Mouse (Mus musculus) bone marrow macrophage, adult 2 months (primary cell): ENCODE data around the gene Itga7. TPM values are rescaled to one million over a fixed set of nuclear protein-coding genes. Genes with fewer than 3 reads are reported as not detected.

Experiments used
- H3K27ac ChIP-seq: 2 replicates; pipeline ENCODE4 v1.5.1; 2012; ENCODE audit warnings: low read depth, low read length; ENCODE audit not compliant: insufficient read depth
- H3K4me1 ChIP-seq: 2 replicates; pipeline ENCODE4 v1.6.1; 2012; ENCODE audit warnings: low read length; ENCODE audit not compliant: control insufficient read depth, insufficient read depth
- H3K4me3 ChIP-seq: 2 replicates; pipeline ENCODE4 v1.5.1; 2012; ENCODE audit warnings: mild to moderate bottlenecking, low read length, moderate library complexity; ENCODE audit not compliant: insufficient read depth
- CTCF ChIP-seq: IDR thresholded peaks from 2 replicates; pipeline ENCODE4 v1.5.1; 2012; ENCODE audit warnings: low read depth, mild to moderate bottlenecking, low read length, moderate library complexity
- POLR2A ChIP-seq: IDR thresholded peaks from 2 replicates; pipeline ENCODE4 v1.6.1; 2012; ENCODE audit warnings: mild to moderate bottlenecking, low read depth, low read length, borderline replicate concordance
- polyA plus RNA-seq: library from polyadenylated mRNA; stranded (reverse); fragments of >200 nt; gene quantifications from 2 replicates; pipeline ENCODE4 v1.2.4, GENCODE M21; 2012; ENCODE audit not compliant: missing spikeins, insufficient read depth, insufficient read length

Itga7 gene
- polyA plus RNA-seq = 0.17 TPM in 1 of 2 replicates, not detected in the other

DNA sequence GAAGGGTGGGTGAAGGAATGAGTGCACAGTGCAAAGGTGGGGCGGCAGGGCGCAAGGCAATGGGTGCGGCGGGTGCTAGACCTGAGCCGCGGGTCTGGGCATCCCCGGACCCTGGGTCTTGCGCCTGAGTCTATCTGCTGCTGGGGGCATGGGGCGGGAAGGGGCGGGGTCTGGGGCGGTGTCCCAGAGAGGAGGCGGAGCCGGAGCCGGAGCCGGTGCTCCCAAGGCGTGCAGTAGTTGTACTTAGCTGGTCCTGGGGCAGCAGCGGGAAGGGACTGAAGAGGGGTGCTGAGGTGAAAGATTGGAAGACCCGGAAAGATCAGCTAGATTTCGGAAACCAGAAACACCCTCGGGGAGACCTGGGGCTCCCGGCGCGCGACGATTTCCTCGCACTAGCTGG lies at the start of gene Itga7:
Itga7 (plus strand) TSS at position 245 of the 400 bp plus-strand sequence.
- H3K27ac ChIP-seq = no peak within 1 kb of the TSS
- H3K4me1 ChIP-seq = peaks cover 12% of the 10 kb centered on the region
- peak within 1 kb of the TSS; percentile 26 for H3K4me3 ChIP-seq
- no peak for TF ChIP-seq POLR2A
- no peak for TF ChIP-seq CTCF

GRCm38 (mm10) chr10:128888941-128889827 lies 44.4 kb upstream of the Itga7 start:
- Histone ChIP-seq H3K4me1 (peaks cover 6% of the 10 kb centered on the region), H3K4me3 (no peak overlapping the region), H3K27ac (no peak overlapping the region)
- TF ChIP-seq CTCF (no peak), POLR2A (no peak)

- TF ChIP-seq POLR2A (no peak), CTCF (no peak)
- H3K4me3 ChIP-seq = no peak overlapping the region
These were observed 43.8 kb upstream of the Itga7 start for GRCm38 (mm10) chr10:128889846-128890245.

GRCm38 (mm10) chr10:128890383-128891295 lies 43.0 kb upstream of the Itga7 start:
- Histone ChIP-seq H3K4me3 (peak overlapping the region; percentile 65), H3K4me1 (peaks cover 6% of the 10 kb centered on the region), H3K27ac (no peak overlapping the region)
- TF ChIP-seq POLR2A (no peak), CTCF (no peak)

More at GRCm38 (mm10) chr10:128889846-128890245, 43.8 kb upstream of the Itga7 start:
- Histone ChIP-seq H3K4me1 (peaks cover 6% of the 10 kb centered on the region), H3K27ac (no peak overlapping the region)

GRCm38 (mm10) chr10:128891296-128892094 lies 42.1 kb upstream of the Itga7 start, which contains the start of gene Gdf11:
TSS of gene Gdf11 (minus strand) at chr10:128891718.
- TF ChIP-seq POLR2A = no peak
- TF ChIP-seq CTCF = no peak
- Histone ChIP-seq H3K27ac (no peak within 1 kb of the TSS), H3K4me3 (peak within 1 kb of the TSS; percentile 65), H3K4me1 (peaks cover 9% of the 10 kb centered on the region)

DNA sequence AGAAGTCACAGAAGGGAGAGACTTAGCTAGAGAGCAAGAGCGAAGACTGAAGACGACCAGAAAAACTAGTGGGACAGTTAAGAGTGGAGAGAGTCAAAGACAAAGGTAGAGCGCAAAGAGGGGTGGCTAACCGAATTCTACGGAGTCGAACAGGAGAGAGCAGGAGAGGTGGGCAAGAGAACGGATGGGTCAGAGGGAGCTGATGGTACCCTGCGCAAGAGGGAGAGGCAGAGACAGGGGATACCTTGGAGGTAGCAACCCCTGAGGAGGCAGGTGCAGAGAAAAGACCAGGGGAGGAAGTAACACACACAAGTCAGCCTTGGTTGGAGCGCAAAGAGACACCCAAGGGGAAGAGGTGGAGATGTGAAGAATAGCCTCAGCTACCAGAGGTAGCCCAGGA lies 41.4 kb upstream of the Itga7 start:
- peaks cover 9% of the 10 kb centered on the region for H3K4me1 ChIP-seq
- TF ChIP-seq CTCF (no peak), POLR2A (no peak)
- peak overlapping the region; percentile 45 for H3K4me3 ChIP-seq

DNA sequence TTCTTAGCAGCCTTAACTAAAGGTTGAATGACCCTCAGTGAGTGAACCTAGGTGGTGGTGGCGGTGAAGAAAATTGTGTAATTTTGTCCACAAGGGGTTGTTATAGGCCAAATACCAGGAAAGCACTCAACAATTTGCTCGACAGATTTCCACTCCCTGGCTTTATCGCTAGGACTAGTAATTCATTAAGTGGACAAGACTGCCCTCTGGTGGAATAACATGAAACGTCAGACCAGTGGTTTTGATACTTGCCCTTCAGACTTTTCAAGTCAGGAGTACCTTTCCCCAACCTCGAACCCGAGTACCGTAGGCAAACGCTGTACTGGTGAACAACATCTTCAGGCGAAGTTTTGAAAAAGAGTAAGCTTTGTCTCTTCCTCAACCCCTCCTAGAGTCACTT lies 38.2 kb upstream of the Itga7 start:
- Histone ChIP-seq H3K4me1 (peaks cover 16% of the 10 kb centered on the region), H3K4me3 (no peak overlapping the region)

More for the DNA sequence above, 41.4 kb upstream of the Itga7 start:
- no peak overlapping the region for H3K27ac ChIP-seq

DNA sequence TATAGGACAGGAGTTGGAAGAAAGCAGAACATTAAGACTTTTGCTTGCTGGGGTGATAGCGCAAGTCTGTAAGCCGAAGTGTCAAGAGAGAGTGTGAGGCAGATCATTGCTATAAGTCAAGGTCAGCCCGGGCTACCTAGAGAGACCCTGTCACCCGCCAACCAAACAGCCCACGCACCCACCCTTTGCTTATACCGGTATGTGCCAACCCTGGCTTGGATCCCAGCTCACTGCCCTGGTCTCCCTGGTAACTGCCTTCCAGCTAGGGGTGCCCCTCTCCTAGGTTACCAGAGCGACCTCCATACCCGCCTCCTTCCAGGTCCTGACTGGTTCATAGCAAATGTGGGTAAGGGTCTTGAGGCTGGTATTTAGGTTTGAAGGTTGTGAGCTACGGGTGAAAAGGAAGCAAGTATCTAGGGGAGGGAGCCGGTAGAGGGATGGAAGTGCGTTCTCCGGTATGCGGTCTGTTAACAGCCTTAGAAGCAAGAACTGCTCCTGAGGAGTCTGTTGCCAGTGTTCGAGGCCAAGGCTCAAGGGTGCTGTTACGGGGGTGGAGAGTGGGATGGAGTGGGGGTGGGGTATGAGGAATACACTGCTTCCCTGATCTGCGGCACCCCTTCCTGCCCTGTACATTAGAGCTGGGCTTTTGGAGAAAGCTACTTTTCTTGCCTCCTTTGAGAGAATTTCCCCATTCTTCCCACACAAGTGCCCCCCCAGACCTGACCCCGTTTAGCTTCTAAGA lies 37.5 kb upstream of the Itga7 start:
- no peak overlapping the region for H3K4me3 ChIP-seq

More for the DNA sequence above, 38.2 kb upstream of the Itga7 start:
- H3K27ac ChIP-seq = no peak overlapping the region
- TF ChIP-seq POLR2A (no peak), CTCF (no peak)

DNA sequence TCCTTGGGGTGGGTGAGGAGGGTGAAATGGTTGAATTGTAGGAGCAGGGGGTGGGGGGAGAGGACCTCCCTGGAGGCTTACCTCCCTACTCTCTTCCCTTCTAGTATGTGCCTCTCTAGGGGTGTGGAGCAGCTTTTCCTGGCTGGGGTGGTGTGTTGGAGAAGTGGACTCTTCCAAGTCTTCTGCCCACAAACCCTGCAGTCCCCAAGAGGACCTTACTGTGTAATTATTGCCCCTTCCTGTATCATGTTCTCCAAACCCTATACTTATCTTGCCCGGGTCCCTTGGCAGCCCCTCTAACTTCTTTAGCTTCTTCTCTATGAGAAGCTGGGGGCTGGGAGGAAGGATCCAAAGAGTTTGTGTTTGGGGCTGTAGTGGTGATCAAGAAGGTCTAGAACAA lies 36.8 kb upstream of the Itga7 start:
- TF ChIP-seq POLR2A (no peak), CTCF (no peak)
- H3K27ac ChIP-seq = no peak overlapping the region
- no peak overlapping the region for H3K4me3 ChIP-seq
- H3K4me1 ChIP-seq = peaks cover 25% of the 10 kb centered on the region

More for the DNA sequence above, 37.5 kb upstream of the Itga7 start:
- TF ChIP-seq CTCF (no peak), POLR2A (no peak)
- Histone ChIP-seq H3K4me1 (peaks cover 20% of the 10 kb centered on the region), H3K27ac (no peak overlapping the region)
